Mouse (Mus musculus): ENCODE measurements around the gene Ereg. TPM values are rescaled to one million over a fixed set of nuclear protein-coding genes. Genes with fewer than 3 reads are reported as not detected.

The Ereg gene
- not detected for polyA plus RNA-seq (2017; shearing (Covaris generic))

DNA sequence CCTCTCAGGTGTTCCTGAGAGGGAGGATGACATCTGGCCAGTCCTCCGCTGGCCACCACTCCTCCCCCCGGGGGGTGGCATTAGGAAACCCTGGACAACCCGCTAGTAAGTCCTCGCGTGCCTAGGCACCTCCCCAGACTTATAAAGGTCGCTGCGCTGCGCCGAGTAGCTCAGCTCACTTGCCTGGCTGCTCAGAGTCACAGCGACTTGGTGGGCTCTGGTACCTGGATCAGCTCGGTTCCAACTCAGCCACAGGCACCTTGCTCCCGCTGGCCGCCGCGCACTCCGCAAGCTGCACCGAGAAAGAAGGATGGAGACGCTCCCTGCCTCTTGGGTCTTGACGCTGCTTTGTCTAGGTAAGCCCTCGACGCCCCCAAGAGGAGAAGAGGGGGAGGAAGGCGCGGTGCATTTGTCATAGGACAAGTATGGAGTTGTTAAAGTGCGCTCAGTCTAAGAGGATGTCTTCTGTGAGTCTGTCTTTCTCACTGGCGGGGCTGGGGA is at the start of gene Ereg:
Gene Ereg (plus strand): TSS at position 173 of the 501 bp plus-strand sequence.

DNA sequence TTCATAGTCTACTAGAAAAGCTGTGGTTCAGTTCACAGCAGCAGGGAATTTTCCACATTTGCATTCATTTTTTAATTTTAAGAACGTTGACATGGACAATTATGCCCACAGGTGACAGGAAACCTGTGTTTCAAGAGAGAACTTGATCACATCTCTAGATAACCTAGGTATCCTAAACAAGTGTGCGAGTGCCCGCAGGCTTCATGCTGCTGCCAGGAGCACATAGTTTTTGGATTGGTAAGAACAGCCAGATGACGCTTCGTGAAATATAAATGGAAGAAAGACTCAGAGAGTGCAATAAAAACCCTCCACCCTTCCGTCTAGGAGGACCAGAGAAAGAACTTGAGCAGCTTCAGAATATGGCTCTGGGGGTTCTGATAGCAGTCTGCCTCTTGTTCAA is 47.3 kb upstream of the Ereg start, which contains the start of gene Epgn:
Gene Epgn (plus strand): TSS at position 301 of the 400 bp plus-strand sequence.

DNA sequence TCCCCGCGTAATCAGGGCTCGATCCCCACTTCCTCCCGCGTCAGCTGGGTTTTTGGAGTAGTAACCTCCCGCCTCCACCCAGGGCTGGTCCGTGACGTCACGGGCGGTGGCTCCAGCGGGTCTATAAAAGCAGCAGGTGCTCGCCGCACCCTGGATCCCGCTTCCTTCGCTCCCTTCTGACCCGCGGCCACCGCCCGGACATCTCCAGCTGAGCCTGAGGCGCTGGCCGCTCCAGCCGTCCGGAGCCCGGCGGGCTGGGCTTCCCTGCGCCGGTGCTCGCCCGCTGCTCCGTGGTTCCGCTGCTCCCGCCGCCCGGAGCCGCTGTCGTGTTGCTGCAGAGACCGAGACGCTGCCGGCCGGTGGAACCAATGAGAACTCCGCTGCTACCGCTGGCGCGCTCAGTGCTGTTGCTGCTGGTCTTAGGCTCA is 65.0 kb downstream of the Ereg start, which contains the start of gene Areg:
Gene Areg (plus strand): TSS at position 154 of the 428 bp plus-strand sequence.

Other genes with a start within 250 kb of the Ereg start
- gene Cxcl1, start 183.4 kb upstream of the Ereg start, polyA plus RNA-seq (2017; shearing (Covaris generic)) = not detected
- 2.1 TPM for gene Cxcl2, start 170.8 kb upstream of the Ereg start, polyA plus RNA-seq (2017; shearing (Covaris generic))
- 0.64 TPM for gene Mthfd2l, start 143.5 kb upstream of the Ereg start, polyA plus RNA-seq (2017; shearing (Covaris generic))
- gene Epgn, start 47.2 kb upstream of the Ereg start, polyA plus RNA-seq (2017; shearing (Covaris generic)) = not detected
- gene Areg, start 65.0 kb downstream of the Ereg start, polyA plus RNA-seq (2017; shearing (Covaris generic)) = 1.8 TPM

All from activated CD4-positive, CD25-positive, alpha-beta regulatory T cell, adult 9 weeks (primary cell).